Mouse (Mus musculus): ENCODE results near the gene Aff3. TPM values are rescaled to one million over a fixed set of nuclear protein-coding genes. Genes with fewer than 3 reads are reported as not detected.

Gene Aff3
- total RNA-seq, 2 experiments from 2014 or later, result 15.3 to 16.4 TPM

Other genes starting within 250 kb of the Aff3 start
- gene Lonrf2, start 171.8 kb upstream of the Aff3 start, total RNA-seq (2021), result 10 to 100 TPM in 1 of 2 experiments, 1 to 10 TPM in 1; 8.7 to 10.6 TPM
- gene Chst10, start 233.2 kb upstream of the Aff3 start, total RNA-seq (2021), result 1 to 10 TPM; 3.8 to 5.3 TPM